Comparison of ENCODE assay signal across 12 mouse cellular contexts in the genomic region with DNA sequence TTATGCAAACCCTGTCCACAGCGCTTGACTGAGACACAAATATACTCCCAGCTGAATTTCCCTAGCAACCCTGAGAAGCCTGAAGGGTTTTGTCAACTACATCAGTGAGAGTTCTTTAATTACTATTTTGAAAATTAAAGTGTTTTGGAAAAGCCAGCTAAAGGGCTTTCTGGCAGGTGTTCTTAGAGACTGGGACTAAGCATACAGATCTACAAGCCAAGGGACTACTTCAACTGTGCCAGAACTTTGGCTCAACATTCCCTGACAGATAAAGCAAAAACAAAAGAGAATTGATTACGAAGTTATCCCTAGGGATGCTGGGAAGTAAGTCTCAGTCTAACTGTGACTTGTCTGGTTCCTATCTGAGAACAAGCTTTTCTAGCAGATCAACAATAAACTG.
"Had no signal": no experiment of that assay in that cellular context is flagged by ENCODE, and none has a peak within 500 bp of the region (broad histone marks: within the 10 kb centered on the region; RNA-seq: fewer than 3 reads in every experiment).

No protein-coding gene starts in this region.

- H3K27me3 ChIP-seq: limb, embryonic 12.5 days; liver, embryonic 15.5 days; midbrain, embryonic 13.5 days; stomach, embryonic 15.5 days had no signal

- H3K27ac ChIP-seq: limb, embryonic 12.5 days; liver, embryonic 15.5 days; midbrain, embryonic 13.5 days; stomach, embryonic 15.5 days had no signal

- H3K36me3 ChIP-seq: limb, embryonic 12.5 days; liver, embryonic 15.5 days; midbrain, embryonic 13.5 days; stomach, embryonic 15.5 days had no signal

- ATAC-seq: midbrain, embryonic 13.5 days had no signal

- H3K4me3 ChIP-seq: limb, embryonic 12.5 days; liver, embryonic 15.5 days; midbrain, embryonic 13.5 days; stomach, embryonic 15.5 days had no signal

- H3K4me1 ChIP-seq: midbrain, embryonic 13.5 days; stomach, embryonic 15.5 days had no signal

- DNase-seq: kidney, adult 18-20 months; kidney, postnatal 10 days; kidney, postnatal 4 days; liver; lung, embryonic 14.5 days; right cerebral cortex, postnatal 14 days; thymus, adult 2 months; thymus, postnatal 25 days had no signal

- H3K9ac ChIP-seq: limb, embryonic 12.5 days; liver, embryonic 15.5 days; lung, embryonic 14.5 days; midbrain, embryonic 13.5 days; stomach, embryonic 15.5 days had no signal

- H3K9me3 ChIP-seq: limb, embryonic 12.5 days; liver, embryonic 15.5 days; midbrain, embryonic 13.5 days; stomach, embryonic 15.5 days had no signal

- H3K4me2 ChIP-seq: limb, embryonic 12.5 days; liver, embryonic 15.5 days; lung, embryonic 14.5 days; midbrain, embryonic 13.5 days; stomach, embryonic 15.5 days had no signal
